Mouse (Mus musculus): Measurements from ENCODE around the gene C87977. TPM values are rescaled to one million over a fixed set of nuclear protein-coding genes. Genes with fewer than 3 reads are reported as not detected.
"Not testable (repeated sequence)": the region's sequence is repeated elsewhere in the genome, so short reads cannot be mapped to it uniquely, and the experiment has no call there.

Gene C87977
- total RNA-seq (2021): not detected
- long read RNA-seq: 0 reads

GRCm38 (mm10) chr4:144213218-144213617, at the start of gene C87977:
Gene C87977 (minus strand): TSS chr4:144213318.
- not testable (repeated sequence) for DNase-seq (ENCODE audit: low spot score in 2 of 2)

GRCm38 (mm10) chr4:144254768-144255167, 41.6 kb upstream of the C87977 start:
- not testable (repeated sequence) for DNase-seq (ENCODE audit: low spot score in 2 of 2)

DNA sequence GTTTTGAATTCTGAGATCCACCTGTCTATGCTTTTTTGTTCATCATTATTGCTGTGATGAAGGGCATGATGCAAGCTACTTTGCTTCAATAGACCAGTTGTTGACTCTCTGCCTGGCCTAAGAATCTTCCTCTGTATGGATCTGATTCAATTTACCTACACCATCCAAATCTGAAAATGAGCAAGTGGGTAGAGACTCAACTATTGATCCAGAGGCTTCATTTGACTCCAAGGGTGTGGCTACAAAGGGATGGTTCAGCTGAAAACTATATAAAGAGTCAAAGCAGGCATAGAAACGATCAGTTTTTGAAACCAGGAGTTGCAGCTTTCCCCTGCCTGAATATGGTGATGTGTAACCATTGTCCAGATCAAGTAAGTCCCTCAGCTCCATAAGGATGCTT, 22.7 kb downstream of the C87977 start, which contains the start of gene Oog2:
TSS of gene Oog2 (plus strand) at position 301 of the 400 bp plus-strand sequence.
- DNase-seq (ENCODE audit: low spot score in 2 of 2): no peak

GRCm38 (mm10) chr4:144162563-144162962, 50.6 kb downstream of the C87977 start, which contains the start of gene Oog3:
Gene Oog3 (minus strand): TSS chr4:144162663.
- DNase-seq (ENCODE audit: low spot score in 2 of 2): no peak

Other genes starting within 250 kb of the C87977 start
- gene Gm13101, start 246.4 kb downstream of the C87977 start, total RNA-seq (2021): not detected
- not detected for gene Pramef17, start 218.9 kb downstream of the C87977 start, total RNA-seq (2021)
- not detected for gene Pramel4, start 154.2 kb downstream of the C87977 start, total RNA-seq (2021)
- not detected for gene Gm13102, start 106.8 kb downstream of the C87977 start, total RNA-seq (2021)
- not detected for gene Oog3, start 50.7 kb downstream of the C87977 start, total RNA-seq (2021)
- not detected for gene Oog2, start 22.6 kb downstream of the C87977 start, total RNA-seq (2021)
- gene Pramel5, start 67.2 kb upstream of the C87977 start, total RNA-seq (2021): not detected
- not detected for gene Gm13128, start 116.9 kb upstream of the C87977 start, total RNA-seq (2021)
- not detected for gene Gm13119, start 144.6 kb upstream of the C87977 start, total RNA-seq (2021)
- gene Pramef20, start 164.6 kb upstream of the C87977 start, total RNA-seq (2021): not detected
- gene Pramef12, start 195.1 kb upstream of the C87977 start, total RNA-seq (2021): not detected
- not detected for gene 1700012P22Rik, start 225.5 kb upstream of the C87977 start, total RNA-seq (2021)
- not detected for gene Gm9944, start 240.0 kb upstream of the C87977 start, total RNA-seq (2021)